Mouse (Mus musculus): Measurements from ENCODE around the gene Araf.

The Araf gene

DNA sequence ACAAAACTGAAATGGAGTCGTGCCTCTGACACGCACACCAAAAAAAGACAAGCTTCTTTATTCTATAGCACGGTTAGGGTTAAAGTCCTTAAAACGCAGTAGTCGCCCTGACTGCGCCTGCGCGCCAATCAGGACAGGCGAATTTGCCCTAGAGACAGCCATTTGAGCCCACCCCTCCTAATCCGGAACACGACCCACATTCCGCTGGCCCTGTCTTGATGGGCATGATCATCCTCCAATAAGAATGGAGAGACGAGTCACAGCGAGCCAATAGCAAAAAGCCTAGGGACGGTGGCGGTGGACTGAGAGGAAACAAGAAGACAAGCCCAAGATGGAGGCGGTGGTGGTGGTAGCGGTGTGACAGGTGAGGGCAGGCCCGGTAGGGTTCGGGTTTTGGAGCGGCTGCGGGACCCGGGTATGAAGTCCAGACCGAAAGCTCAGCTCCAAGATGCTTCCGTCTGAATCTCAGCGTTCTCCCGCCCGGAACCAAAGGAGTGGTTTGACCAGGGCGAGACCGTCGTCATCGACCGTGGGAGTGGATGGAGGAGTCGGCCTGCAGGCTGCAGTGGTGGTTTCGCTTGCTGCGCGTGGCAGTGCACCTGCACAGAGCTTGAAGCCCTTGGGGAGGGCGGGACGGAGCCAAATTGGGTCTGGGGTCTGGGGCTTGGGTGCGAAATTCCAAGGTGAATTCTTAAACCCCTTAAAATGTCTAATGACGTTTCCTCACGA, 50.8 kb downstream of the Araf start:
- DNase-seq (ENCODE audit: low spot score in 2 of 2): peak; percentile 88 to 93

DNA sequence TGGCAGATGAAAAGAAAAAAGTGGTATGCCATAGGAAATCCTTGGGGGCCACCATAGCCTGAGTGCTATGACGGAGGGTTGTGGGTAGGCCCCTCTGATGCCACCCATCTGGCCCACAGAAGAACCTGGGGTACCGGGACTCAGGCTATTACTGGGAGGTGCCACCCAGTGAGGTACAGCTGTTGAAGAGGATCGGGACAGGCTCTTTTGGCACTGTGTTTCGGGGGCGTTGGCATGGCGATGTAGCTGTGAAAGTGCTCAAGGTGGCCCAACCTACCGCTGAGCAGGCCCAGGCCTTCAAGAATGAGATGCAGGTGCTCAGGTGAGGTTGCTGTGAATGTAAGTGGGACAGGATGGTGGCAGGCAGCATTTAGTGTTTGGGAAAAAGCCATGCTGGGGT, 56.2 kb downstream of the Araf start:
- no peak for DNase-seq (ENCODE audit: low spot score in 2 of 2)

- no peak for DNase-seq (ENCODE audit: low spot score in 2 of 2)
These were observed 64.0 kb downstream of the Araf start for GRCm38 (mm10) chrX:20861453-20862104.

DNA sequence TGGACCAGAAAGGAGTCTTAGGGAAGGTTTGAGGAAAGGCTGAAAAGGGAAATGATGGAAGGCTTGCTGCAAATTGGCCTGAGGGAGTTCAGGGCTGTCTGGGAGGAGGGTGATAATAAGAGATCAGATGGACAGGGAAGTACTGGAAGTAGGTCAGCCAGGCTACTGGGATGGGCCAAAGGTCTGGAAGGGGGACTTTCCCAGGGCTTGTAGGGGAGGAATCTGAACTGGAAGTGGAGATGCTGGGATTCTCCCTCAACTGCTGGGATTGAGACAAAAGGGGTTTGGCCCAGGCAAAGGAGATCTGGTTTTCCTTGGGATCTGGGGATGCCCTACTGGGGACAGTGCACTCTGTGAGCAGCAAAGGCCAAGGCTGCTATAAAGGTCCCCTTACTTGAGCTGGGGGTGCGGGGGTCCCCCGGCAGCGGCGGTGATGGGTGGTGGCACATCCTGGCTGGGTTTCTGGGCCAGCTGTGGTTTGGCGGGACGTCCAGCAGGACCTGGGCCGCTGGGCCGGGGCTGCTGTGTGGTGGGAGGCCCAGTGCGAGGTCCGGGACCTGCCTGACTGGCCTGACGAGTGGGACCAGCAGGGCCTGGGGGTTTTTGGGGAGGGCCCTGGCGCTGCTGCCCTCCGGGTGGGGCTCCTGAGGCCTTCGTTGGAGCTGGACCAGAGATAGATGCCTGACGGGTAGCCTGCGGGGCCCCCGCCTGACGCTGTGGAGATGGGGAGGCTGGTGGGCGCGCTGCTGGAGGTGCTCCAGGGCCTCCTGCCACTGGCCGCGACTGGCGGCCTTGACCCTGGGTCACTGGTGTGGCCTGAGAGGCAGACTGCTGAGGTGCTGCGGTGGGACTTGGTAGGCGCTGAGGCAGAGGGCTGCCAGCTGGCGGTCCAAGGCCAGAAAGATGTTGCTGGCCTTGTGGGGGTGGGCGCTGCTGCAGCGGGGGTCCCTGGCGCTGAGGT, 64.8 kb downstream of the Araf start:
- no peak for DNase-seq (ENCODE audit: low spot score in 2 of 2)

DNA sequence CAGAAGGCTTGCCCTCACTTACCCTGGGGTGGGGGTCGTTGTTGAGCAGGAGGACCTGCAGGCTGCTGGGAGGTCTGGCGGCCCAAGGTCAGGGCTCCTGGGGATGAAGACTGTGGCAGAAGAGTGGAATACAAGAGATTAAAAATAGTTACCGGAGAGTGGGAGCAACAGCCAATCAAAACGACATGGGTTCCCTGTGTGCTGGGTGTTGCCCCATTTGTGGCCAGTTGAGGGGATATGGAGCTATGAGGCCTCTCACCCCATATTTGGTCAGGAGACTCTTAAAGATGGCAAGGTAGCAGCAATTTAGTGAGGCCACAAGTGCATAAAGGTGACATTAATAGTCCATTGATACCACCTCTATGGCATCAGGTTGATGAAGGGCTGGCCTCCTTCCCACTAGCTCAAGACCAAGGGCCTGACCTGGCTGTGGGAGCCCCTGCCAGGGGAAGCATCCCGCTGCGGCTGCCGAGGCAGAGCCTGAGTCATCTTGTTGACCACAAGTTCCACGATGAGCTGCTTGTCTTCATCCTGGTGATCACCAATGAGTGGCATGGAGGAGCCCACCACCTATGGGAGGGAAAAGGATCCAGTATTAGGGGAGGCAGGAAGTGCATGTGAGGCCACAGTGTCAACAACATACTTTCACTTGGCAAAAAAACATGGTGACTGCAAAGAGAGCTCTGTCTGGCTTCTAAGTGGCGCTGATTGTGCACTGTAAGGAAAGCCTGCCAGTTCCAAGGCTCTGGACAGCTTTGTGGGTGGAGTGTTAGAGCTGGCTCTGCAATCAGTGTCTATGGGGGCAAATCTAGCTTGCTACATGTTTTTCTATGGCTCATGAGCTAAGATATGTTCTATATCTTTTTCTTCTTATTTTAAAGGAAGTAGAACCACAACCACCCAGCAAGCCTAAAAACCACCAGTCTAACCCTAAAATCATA, 65.8 kb downstream of the Araf start:
- no peak for DNase-seq (ENCODE audit: low spot score in 2 of 2)

DNA sequence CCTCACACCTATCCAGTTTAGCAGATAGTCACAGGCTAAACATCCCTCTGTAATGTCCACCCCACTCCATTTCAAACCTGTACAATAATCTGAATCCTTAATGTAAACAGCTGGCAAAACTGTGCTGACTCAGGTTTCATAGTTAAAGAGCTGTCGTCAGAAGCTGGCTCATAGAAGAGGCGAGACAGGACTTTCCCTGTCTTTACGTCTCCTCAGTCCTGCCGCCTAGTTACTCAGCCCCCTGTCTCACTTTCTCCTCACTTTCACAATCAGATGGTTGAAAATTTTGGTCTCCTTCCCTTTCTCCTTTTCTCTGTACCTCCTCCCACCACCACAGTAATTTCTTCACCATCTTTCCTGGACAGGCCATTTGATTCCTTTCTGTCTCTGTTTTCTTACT, 70.5 kb downstream of the Araf start:
- no peak for DNase-seq (ENCODE audit: low spot score in 2 of 2)

- no peak for DNase-seq (ENCODE audit: low spot score in 2 of 2)
These were observed 71.6 kb downstream of the Araf start for GRCm38 (mm10) chrX:20869203-20869602.

DNA sequence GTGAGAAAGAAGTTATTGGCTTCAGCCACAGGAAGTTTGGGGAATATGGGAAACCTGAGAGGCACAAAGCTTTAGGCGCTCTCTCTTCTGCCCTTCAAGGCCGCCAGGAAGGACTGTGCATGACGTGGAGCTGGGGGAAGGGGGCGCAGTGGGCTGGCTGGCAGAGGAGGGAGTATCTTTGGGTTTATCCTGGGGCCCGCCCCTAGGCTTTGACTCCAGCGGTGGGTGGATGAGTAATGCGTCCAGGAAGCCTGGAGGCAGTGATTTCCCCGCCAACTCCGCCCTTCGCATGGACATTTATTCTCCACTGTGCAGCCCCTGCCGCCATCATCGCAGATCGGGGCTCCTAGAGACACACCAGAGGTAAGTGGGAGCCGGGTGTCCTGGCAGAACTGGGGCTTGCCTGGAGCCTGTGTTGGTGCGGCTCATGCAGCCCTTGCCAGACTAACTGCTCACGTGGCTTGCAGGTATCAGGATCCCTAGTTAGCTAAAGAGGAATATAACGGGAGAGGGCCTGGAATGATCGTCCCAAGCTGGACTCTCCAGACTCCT, 72.4 kb downstream of the Araf start, which contains the start of gene Timp1:
Gene Timp1, plus strand, starts transcription at position 205 of the 552 bp plus-strand sequence.
- no peak for DNase-seq (ENCODE audit: low spot score in 2 of 2)

- DNase-seq (ENCODE audit: low spot score in 2 of 2): no peak
These were observed 75.4 kb downstream of the Araf start for GRCm38 (mm10) chrX:20872928-20873500.

DNA sequence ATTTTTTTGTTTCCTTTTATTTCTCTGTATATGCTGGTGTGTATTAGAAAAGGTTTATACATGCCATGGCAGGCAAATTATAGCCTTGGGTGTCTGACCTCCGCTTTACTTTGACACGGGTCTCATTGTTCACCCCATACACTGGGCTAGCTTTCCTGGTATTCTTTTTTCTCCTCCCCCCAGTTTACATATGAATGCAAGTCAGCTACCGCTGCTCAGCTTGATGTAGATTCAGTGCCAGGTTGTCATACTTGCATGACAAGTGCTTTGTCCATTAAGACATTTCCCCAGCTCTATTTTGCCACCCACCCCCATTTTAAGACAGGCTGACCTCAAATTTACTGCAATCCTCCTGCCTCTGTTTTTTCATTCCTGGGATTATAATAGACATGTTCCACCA, 77.6 kb downstream of the Araf start:
- no peak for DNase-seq (ENCODE audit: low spot score in 2 of 2)

DNA sequence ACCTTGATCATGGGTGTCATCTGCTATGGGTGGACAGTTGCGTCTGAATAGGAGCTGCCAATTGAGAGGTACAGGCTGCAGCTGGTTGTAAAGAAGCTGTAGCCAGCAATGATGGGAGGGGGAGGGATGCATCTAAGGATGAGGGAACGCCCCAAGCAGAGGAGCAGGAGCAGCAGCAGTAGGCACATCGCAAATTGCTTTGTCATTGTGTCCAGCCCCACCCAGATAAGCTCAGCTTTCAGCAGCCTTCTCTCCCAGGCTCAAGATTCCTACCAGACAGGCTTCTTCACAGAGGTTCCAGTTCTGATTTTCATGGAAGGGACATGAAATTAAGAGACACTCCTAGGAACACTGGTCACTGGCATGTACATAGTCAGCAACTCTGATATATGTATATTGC, 112.5 kb downstream of the Araf start:
- no peak for DNase-seq (ENCODE audit: low spot score in 2 of 2)

All from frontal cortex, postnatal 14 days (tissue).